Mouse (Mus musculus) heart, embryonic 13.5 days (tissue): ENCODE data around the gene Izumo1r. TPM values are rescaled to one million over a fixed set of nuclear protein-coding genes. Genes with fewer than 3 reads are reported as not detected.
A peak's percentile ranks its signal among the peaks of the same experiment; 100 is the strongest.

ENCODE experiments used
- ATAC-seq: fragments of 200-750 bp; cut with Nextera tagmentation; 2 replicates; pipeline ENCODE4 v1.8.0; 2017; ENCODE audit warnings: moderate TSS enrichment; ENCODE audit not compliant: insufficient number of reproducible peaks, low FRiP score, low TSS enrichment; ENCODE audit errors: extremely low read depth
- H3K27ac ChIP-seq: fragments of 300-500 bp; sonication (generic); replicated peaks from 2 replicates; pipeline ENCODE4 v1.5.1; 2015; ENCODE audit warnings: moderate library complexity, mild to moderate bottlenecking, inconsistent platforms
- H3K27me3 ChIP-seq: fragments of 300-500 bp; sonication (generic); replicated peaks from 2 replicates; pipeline ENCODE4 v1.6.1; 2015; ENCODE audit warnings: mild to moderate bottlenecking, inconsistent platforms
- H3K36me3 ChIP-seq: fragments of 300-500 bp; sonication (generic); 2 replicates; pipeline ENCODE4 v1.6.1; 2015; ENCODE audit warnings: mild to moderate bottlenecking, inconsistent platforms
- H3K4me1 ChIP-seq: fragments of 300-500 bp; sonication (generic); 2 replicates; pipeline ENCODE4 v1.6.1; 2015; ENCODE audit warnings: inconsistent platforms
- H3K4me2 ChIP-seq: fragments of 300-500 bp; sonication (generic); 2 replicates; pipeline ENCODE4 v1.6.1; 2015; ENCODE audit warnings: inconsistent platforms, mild to moderate bottlenecking, moderate library complexity
- H3K4me3 ChIP-seq: fragments of 300-500 bp; sonication (generic); 2 replicates; pipeline ENCODE4 v1.5.1; 2015; ENCODE audit warnings: moderate library complexity, mild to moderate bottlenecking, inconsistent platforms
- H3K9ac ChIP-seq: fragments of 300-500 bp; sonication (generic); 2 replicates; pipeline ENCODE4 v1.6.1; 2015; ENCODE audit warnings: inconsistent platforms, mild to moderate bottlenecking, moderate library complexity
- H3K9me3 ChIP-seq: fragments of 300-500 bp; sonication (generic); 2 replicates; pipeline ENCODE4 v1.6.1; 2016; ENCODE audit warnings: inconsistent platforms
- WGBS: fragments of 180-500 bp; shearing (Covaris S2); methylation state at CpG from one replicate; pipeline ENCODE4 v1.1.7; 2015; ENCODE audit warnings: mixed read lengths; 5-methylcytosine and 5-hydroxymethylcytosine counted together
- polyA plus RNA-seq: library from polyadenylated mRNA; unstranded; fragments of >200 nt; fragmentation: Nextera tagmentation; extraction: Ambion mirVana; gene quantifications from 2 replicates; pipeline ENCODE4 v1.2.1, GENCODE M21; 2015

Izumo1r gene
- polyA plus RNA-seq, 1 experiment from 2014 or later: not detected

DNA sequence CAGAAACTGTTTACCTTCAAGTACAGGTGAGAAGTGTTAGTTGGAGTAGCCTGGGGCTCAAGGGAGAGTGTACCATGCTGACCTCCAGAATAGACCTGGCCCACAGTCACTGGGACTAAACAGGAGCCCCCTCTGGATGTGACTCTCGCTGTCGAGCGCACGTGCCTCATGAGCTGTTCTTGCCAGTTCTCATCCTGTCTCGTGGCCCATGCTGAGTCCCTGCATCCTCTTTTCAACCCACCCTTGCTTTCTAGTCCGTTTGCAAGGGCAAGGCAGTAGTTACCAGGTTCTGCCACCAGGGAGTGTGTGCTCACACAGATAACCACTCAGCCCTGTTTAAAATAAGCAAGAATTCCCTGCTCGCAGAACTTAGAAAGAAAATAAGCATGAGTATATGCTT lies 36.8 kb downstream of the Izumo1r start:
- Histone ChIP-seq H3K9me3 (no peaks in the 10 kb centered on the region), H3K27me3 (peaks cover 41% of the 10 kb centered on the region), H3K4me1 (peaks cover 3% of the 10 kb centered on the region; the same call in 1 of the 2 replicates), H3K4me3 (no peak overlapping the region), H3K4me2 (no peak overlapping the region), H3K36me3 (no peaks in the 10 kb centered on the region), H3K27ac (no peak overlapping the region), H3K9ac (no peak overlapping the region)
- 30% methylated on average over 7 of the region's 7 CpGs for WGBS
- no peak for ATAC-seq

DNA sequence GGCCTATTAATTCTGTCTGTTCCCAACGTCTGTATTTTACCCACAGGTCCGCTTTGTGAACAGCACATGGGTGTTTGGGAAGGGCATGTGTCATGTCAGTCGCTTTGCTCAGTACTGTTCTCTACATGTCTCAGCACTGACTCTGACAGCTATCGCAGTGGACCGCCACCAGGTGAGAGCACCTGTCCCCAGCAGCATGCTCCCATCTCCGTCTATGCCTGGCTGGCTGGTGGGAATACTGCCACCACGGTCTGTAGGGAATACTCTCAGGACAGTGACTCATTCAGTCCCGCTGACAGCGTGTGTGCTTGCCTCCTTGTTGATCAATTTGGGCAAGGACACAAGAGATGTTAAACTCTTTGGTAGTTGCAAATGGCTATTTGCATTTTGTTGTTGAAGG lies 39.0 kb downstream of the Izumo1r start:
- 67% methylated on average over 9 of the region's 9 CpGs for WGBS
- peaks cover 63% of the 10 kb centered on the region for H3K27me3 ChIP-seq
- H3K4me3 ChIP-seq: no peak overlapping the region
- H3K4me2 ChIP-seq: no peak overlapping the region
- ATAC-seq: no peak
- H3K27ac ChIP-seq: no peak overlapping the region
- H3K36me3 ChIP-seq: no peaks in the 10 kb centered on the region
- peaks cover 7% of the 10 kb centered on the region; the same call in 1 of the 2 replicates for H3K4me1 ChIP-seq
- H3K9ac ChIP-seq: no peak overlapping the region
- no peaks in the 10 kb centered on the region for H3K9me3 ChIP-seq

- H3K27me3 ChIP-seq: peaks cover 79% of the 10 kb centered on the region
- WGBS: 88% methylated on average over 3 of the region's 3 CpGs
These were observed 40.6 kb downstream of the Izumo1r start for GRCm38 (mm10) chr9:14863126-14863525.

DNA sequence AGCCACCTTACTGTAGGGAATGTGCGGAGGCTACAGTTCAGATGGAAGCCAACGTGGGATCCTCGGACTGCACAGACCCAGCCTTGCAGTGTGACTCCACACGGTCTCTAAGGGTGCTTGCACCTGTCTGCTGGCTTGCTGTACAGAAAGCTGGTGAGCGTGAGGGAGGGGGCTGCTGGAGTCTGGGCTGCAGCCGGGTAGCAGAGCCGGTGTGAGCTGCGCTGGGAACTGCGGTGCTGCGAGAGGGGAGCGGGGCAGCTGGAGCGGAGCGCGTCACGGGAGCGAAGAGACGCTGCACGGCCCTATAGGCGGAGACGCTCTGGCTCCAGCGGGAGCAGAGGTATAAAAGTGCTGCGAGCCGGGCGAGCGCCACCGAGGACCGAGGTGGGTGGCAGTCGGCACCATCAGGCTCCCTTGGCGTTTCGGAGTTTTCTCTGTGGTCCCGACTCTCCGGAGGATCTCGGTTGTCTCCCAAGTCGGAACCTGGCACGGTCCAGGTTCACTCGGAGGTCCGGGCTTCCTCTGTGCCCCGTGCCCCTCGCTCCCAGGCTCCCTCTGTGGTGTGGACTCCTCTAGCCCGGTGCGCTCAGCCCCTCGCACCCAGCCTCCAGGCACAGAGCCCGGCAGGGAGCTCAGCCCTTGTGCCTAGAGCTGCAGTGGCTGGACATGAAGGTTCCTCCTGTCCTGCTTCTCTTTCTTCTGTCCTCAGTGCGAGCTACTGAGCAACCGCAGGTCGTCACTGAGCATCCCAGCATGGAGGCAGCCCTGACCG lies 43.7 kb downstream of the Izumo1r start, which contains the start of gene Gpr83:
Gene Gpr83 (plus strand): TSS at position 343 of the 772 bp plus-strand sequence.
- ATAC-seq: no peak
- H3K9me3 ChIP-seq: no peaks in the 10 kb centered on the region
- H3K27ac ChIP-seq: no peak within 1 kb of the TSS
- 3% methylated on average over 47 of the region's 47 CpGs for WGBS
- no peaks in the 10 kb centered on the region for H3K36me3 ChIP-seq
- H3K4me3 ChIP-seq: peak within 1 kb of the TSS; percentile 50
- peaks cover 91% of the 10 kb centered on the region for H3K27me3 ChIP-seq
- peak within 1 kb of the TSS; percentile 69 for H3K9ac ChIP-seq
- H3K4me2 ChIP-seq: peak within 1 kb of the TSS; percentile 81
- H3K4me1 ChIP-seq: peaks cover 9% of the 10 kb centered on the region; the same call in 1 of the 2 replicates

More at GRCm38 (mm10) chr9:14863126-14863525, 40.6 kb downstream of the Izumo1r start:
- ATAC-seq: no peak
- H3K9ac ChIP-seq: no peak overlapping the region
- H3K36me3 ChIP-seq: no peaks in the 10 kb centered on the region
- H3K4me3 ChIP-seq: no peak overlapping the region
- no peaks in the 10 kb centered on the region for H3K9me3 ChIP-seq
- no peak overlapping the region for H3K4me2 ChIP-seq
- H3K27ac ChIP-seq: no peak overlapping the region
- peaks cover 9% of the 10 kb centered on the region; the same call in 1 of the 2 replicates for H3K4me1 ChIP-seq

DNA sequence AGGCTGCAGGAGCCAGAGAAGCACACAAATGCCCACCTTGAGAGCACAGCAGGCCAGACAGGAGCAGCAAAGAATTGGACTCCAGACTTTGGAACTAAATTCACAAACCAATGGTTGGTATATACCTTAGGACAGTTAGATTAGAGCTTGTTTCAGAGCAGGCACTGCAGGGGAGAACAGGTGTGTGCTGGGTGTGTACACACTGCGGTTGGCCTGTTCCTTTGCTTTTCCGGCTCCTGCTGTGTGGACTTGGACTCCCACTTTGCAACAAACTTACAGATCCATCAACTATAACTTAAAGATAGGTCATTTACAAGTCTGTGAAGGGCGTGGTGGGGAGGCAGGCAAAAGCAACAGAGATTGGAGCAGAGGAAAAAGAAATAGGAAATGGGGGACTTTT lies 45.0 kb downstream of the Izumo1r start:
- H3K27ac ChIP-seq: no peak overlapping the region
- H3K4me2 ChIP-seq: no peak overlapping the region
- H3K9me3 ChIP-seq: no peaks in the 10 kb centered on the region
- no peak overlapping the region for H3K4me3 ChIP-seq
- WGBS: 75% methylated on average over 3 of the region's 3 CpGs
- H3K4me1 ChIP-seq: peaks cover 9% of the 10 kb centered on the region; the same call in 1 of the 2 replicates
- no peaks in the 10 kb centered on the region for H3K36me3 ChIP-seq
- no peak for ATAC-seq
- H3K9ac ChIP-seq: no peak overlapping the region
- H3K27me3 ChIP-seq: peaks cover 78% of the 10 kb centered on the region

DNA sequence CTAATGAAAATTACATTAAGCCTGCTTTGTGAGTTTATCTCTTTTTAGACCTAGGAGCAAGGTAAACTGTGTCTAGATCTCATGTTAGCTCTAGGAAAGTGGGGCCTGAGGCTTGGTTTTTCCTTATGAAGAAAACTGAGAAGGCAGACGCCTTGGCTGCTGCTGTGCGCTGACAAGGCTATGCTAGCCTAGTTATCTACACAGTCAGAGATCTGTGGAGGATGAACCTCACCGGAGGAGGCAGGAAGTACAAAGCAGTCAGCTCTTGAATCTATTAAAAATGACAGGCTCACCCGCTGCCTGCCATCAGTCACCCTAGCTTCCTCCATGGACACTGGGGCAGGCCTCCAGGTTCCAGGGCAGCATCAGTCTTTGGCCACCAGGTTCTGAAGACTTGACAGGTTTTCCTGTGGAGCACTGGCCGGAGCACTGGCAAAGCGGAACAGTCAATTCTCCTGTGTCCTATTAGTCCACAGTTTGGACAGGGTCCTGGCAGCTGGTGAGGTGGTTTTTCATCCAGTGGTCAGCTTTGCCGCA lies 45.5 kb downstream of the Izumo1r start:
- Histone ChIP-seq H3K4me2 (no peak overlapping the region), H3K4me3 (no peak overlapping the region), H3K36me3 (no peaks in the 10 kb centered on the region), H3K27ac (no peak overlapping the region), H3K9me3 (no peaks in the 10 kb centered on the region), H3K27me3 (peaks cover 73% of the 10 kb centered on the region), H3K9ac (no peak overlapping the region), H3K4me1 (peaks cover 9% of the 10 kb centered on the region; the same call in 1 of the 2 replicates)
- WGBS: 51% methylated on average over 7 of the region's 7 CpGs
- ATAC-seq: no peak

GRCm38 (mm10) chr9:14856922-14857654 lies 46.7 kb downstream of the Izumo1r start:
- no peak for ATAC-seq
- 40% methylated on average over 4 of the region's 4 CpGs for WGBS

DNA sequence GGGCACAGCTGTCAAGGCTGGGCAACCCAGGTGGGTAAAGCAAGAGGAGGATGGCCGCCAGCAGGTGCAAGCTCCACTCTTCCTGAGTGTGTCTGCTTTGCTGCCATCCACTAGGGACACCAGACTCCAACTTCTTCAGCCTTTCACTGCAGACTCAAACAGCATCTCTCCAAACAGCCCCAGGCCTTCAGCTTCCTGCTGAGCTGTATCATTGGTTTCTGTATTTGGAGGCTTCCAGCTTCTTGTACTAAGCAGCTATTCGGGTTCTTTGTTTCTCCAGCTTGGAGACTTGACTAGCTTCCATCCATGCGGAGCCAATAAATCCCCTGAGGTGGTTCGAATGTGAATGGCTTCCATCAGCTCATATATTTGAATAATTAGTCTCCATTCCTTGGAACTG lies 49.2 kb downstream of the Izumo1r start:
- Histone ChIP-seq H3K36me3 (no peaks in the 10 kb centered on the region), H3K9me3 (peaks cover 10% of the 10 kb centered on the region; the same call in 1 of the 2 replicates), H3K4me2 (no peak overlapping the region), H3K4me1 (peaks cover 1% of the 10 kb centered on the region; the same call in 1 of the 2 replicates), H3K27me3 (peaks cover 36% of the 10 kb centered on the region), H3K27ac (no peak overlapping the region), H3K9ac (no peak overlapping the region), H3K4me3 (no peak overlapping the region)
- WGBS: 72% methylated on average over 4 of the region's 4 CpGs
- no peak for ATAC-seq

More at GRCm38 (mm10) chr9:14856922-14857654, 46.7 kb downstream of the Izumo1r start:
- H3K4me3 ChIP-seq: no peak overlapping the region
- H3K4me1 ChIP-seq: peaks cover 9% of the 10 kb centered on the region; the same call in 1 of the 2 replicates
- no peaks in the 10 kb centered on the region for H3K9me3 ChIP-seq
- no peak overlapping the region for H3K4me2 ChIP-seq
- peaks cover 62% of the 10 kb centered on the region for H3K27me3 ChIP-seq
- H3K9ac ChIP-seq: no peak overlapping the region
- H3K27ac ChIP-seq: no peak overlapping the region
- H3K36me3 ChIP-seq: no peaks in the 10 kb centered on the region

- Histone ChIP-seq H3K27ac (no peak overlapping the region), H3K27me3 (no peaks in the 10 kb centered on the region), H3K36me3 (no peaks in the 10 kb centered on the region), H3K9me3 (peaks cover 12% of the 10 kb centered on the region; the same call in 1 of the 2 replicates), H3K4me2 (no peak overlapping the region), H3K9ac (no peak overlapping the region), H3K4me3 (no peak overlapping the region), H3K4me1 (no peaks in the 10 kb centered on the region)
- ATAC-seq: no peak
- 75% methylated on average over 1 of the region's 1 CpGs for WGBS
These were observed 55.3 kb downstream of the Izumo1r start for GRCm38 (mm10) chr9:14848267-14848935.

GRCm38 (mm10) chr9:14846428-14846827 lies 57.3 kb downstream of the Izumo1r start:
- Histone ChIP-seq H3K27ac (no peak overlapping the region), H3K27me3 (no peaks in the 10 kb centered on the region), H3K4me3 (no peak overlapping the region), H3K9ac (no peak overlapping the region), H3K4me2 (no peak overlapping the region), H3K9me3 (peaks cover 8% of the 10 kb centered on the region; the same call in 1 of the 2 replicates), H3K4me1 (no peaks in the 10 kb centered on the region), H3K36me3 (no peaks in the 10 kb centered on the region)
- no peak for ATAC-seq
- WGBS: 38% methylated on average over 5 of the region's 5 CpGs

DNA sequence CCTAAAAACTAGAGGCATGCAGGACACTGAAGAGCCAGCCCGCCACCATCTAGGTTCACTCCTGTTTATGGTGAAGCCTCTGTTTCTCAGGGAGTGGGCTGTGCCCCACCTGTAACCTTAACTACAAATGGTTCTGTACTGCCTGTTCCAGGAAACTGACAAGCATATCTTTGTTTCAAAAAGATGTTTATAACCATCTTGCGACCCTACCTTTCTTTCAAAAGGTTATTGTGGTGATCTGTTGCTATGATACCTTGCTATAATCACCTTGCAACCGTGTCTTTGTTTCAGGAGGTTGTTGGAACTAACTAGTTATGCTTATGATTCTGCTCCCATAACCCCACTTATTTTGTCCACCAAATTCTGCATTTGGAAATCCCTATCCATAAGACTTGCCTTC lies 59.8 kb downstream of the Izumo1r start:
- ATAC-seq: no peak
- 89% methylated on average over 3 of the region's 3 CpGs for WGBS

More for the DNA sequence above, 59.8 kb downstream of the Izumo1r start:
- no peak overlapping the region for H3K9ac ChIP-seq
- peaks cover 8% of the 10 kb centered on the region for H3K4me1 ChIP-seq
- H3K9me3 ChIP-seq: 0 out of 2 replicates have a peak, but pooled peaks cover 2% of the 10 kb centered on the region
- no peak overlapping the region for H3K4me2 ChIP-seq
- H3K4me3 ChIP-seq: no peak overlapping the region
- no peaks in the 10 kb centered on the region for H3K36me3 ChIP-seq
- H3K27me3 ChIP-seq: no peaks in the 10 kb centered on the region
- no peak overlapping the region for H3K27ac ChIP-seq
